In the genomic region with DNA sequence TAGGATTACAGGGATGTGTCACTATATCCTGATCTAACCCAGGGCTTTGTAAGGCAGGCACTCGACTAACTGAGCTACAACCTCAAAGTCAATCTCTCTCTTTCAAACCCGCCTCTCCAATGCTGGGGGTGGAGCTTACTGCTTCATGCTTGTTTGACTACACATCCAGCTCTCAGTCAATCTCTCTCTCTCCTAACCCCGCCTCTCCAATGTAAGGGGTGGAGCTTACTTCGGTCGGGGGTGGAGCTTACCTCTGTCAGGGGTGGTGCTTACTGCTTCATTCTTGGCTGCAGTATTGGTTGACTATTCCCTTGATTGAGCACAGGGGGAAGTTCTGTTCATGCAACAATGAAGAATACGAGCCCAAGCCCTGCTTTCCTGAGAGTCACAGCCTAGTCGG, we compare ENCODE assay signal across 12 mouse cellular contexts. TPM values are rescaled to one million over a fixed set of nuclear protein-coding genes. Genes with fewer than 3 reads are reported as not detected.
DNase-seq lines count a peak whose midpoint lies in the region; ATAC-seq and TF ChIP-seq lines count a peak whose summit lies in the region.
"Had no signal": no experiment of that assay in that cellular context is flagged by ENCODE, and none has a peak within 500 bp of the region (broad histone marks: within the 10 kb centered on the region; RNA-seq: fewer than 3 reads in every experiment).

No protein-coding gene starts in this region.

- H3K4me2 ChIP-seq in kidney, embryonic 14.5 days (replicated peaks; ENCODE audit: low read depth, low read length) = no peak overlapping the region
- no peak overlapping the region for H3K4me2 ChIP-seq in heart, embryonic 15.5 days
- H3K4me2 ChIP-seq in intestine, postnatal 0 days (replicated peaks; ENCODE audit: low read depth) = no peak overlapping the region
- no peak overlapping the region for H3K4me2 ChIP-seq in midbrain, postnatal 0 days (ENCODE audit: low read depth, low read length, poor library complexity, severe bottlenecking)

- H3K4me3 ChIP-seq in kidney, adult 2 months (ENCODE audit: insufficient read depth, low read depth, low read length) = no peak overlapping the region
- no peak overlapping the region for H3K4me3 ChIP-seq in kidney, embryonic 14.5 days (ENCODE audit: low read length)
- no peak overlapping the region for H3K4me3 ChIP-seq in heart, embryonic 15.5 days
- no peak overlapping the region for H3K4me3 ChIP-seq in intestine, postnatal 0 days (ENCODE audit: low read depth, low read length)
- no peak overlapping the region for H3K4me3 ChIP-seq in midbrain, postnatal 0 days (ENCODE audit: low read depth, low read length)
- H3K4me3 ChIP-seq: megakaryocyte, embryonic 14.5 days had no signal

- peaks cover 17% of the 10 kb centered on the region for H3K4me1 ChIP-seq in kidney, adult 2 months (ENCODE audit: control insufficient read depth, insufficient read depth, low read length)
- peaks cover 16% of the 10 kb centered on the region; the same call in 1 of the 2 replicates for H3K4me1 ChIP-seq in kidney, embryonic 14.5 days (ENCODE audit: control insufficient read depth, insufficient read depth, low read length)
- peaks cover 44% of the 10 kb centered on the region for H3K4me1 ChIP-seq in heart, embryonic 15.5 days (replicated peaks)
- 0 out of 2 replicates have a peak, but pooled peaks cover 3% of the 10 kb centered on the region for H3K4me1 ChIP-seq in intestine, postnatal 0 days (replicated peaks; ENCODE audit: control insufficient read depth, insufficient read depth, low read length)
- H3K4me1 ChIP-seq in midbrain, postnatal 0 days (ENCODE audit: insufficient read depth, low read length) = no peaks in the 10 kb centered on the region

- H3K9ac ChIP-seq in kidney, embryonic 14.5 days (ENCODE audit: low read depth, low read length) = no peak overlapping the region
- no peak overlapping the region for H3K9ac ChIP-seq in heart, embryonic 15.5 days
- no peak overlapping the region for H3K9ac ChIP-seq in intestine, postnatal 0 days (ENCODE audit: low read depth, low read length)
- no peak overlapping the region for H3K9ac ChIP-seq in midbrain, postnatal 0 days (replicated peaks; ENCODE audit: low read length, poor library complexity, severe bottlenecking)

- no peaks in the 10 kb centered on the region for H3K36me3 ChIP-seq in kidney, adult 2 months (ENCODE audit: control insufficient read depth, insufficient read depth, low read length)
- no peaks in the 10 kb centered on the region for H3K36me3 ChIP-seq in kidney, embryonic 14.5 days (ENCODE audit: control insufficient read depth, insufficient read depth, low read length)
- no peaks in the 10 kb centered on the region for H3K36me3 ChIP-seq in heart, embryonic 15.5 days
- no peaks in the 10 kb centered on the region for H3K36me3 ChIP-seq in intestine, postnatal 0 days (ENCODE audit: control insufficient read depth, insufficient read depth)
- no peaks in the 10 kb centered on the region for H3K36me3 ChIP-seq in midbrain, postnatal 0 days (ENCODE audit: insufficient read depth, low read length)

- no peak for ATAC-seq in kidney, embryonic 14.5 days (ENCODE audit: low FRiP score, low TSS enrichment)
- peak; percentile 36 for ATAC-seq in heart, embryonic 15.5 days (replicated peaks; ENCODE audit: insufficient number of reproducible peaks, insufficient read depth, low FRiP score, low read depth)
- ATAC-seq in intestine, postnatal 0 days = no peak
- ATAC-seq in midbrain, postnatal 0 days (ENCODE audit: low FRiP score) = no peak
- ATAC-seq: Patski had no signal

- peak; percentile 53 for DNase-seq in kidney, adult 2 months
- DNase-seq in MEL-GATA-1-ER (ENCODE audit: extremely low read depth, low read depth) = peak; percentile 63
- DNase-seq in mesoderm, embryonic 11.5 days (ENCODE audit: low read depth, low spot score) = peak; percentile 18
- no peak for DNase-seq in ovary, adult 18-20 months (ENCODE audit: low spot score)
- no peak for DNase-seq in midbrain, postnatal 0 days (ENCODE audit: low spot score)
- DNase-seq: right cerebral cortex, postnatal 4 days had no signal

- WGBS in kidney, adult 2 months = 60% methylated on average over 7 of the region's 7 CpGs
- WGBS in kidney, embryonic 14.5 days = 54% methylated on average over 7 of the region's 7 CpGs
- WGBS in heart, embryonic 15.5 days = 61% methylated on average over 7 of the region's 7 CpGs
- 63% methylated on average over 7 of the region's 7 CpGs for WGBS in intestine, postnatal 0 days
- 54% methylated on average over 7 of the region's 7 CpGs for WGBS in midbrain, postnatal 0 days

- TF ChIP-seq POLR2A in kidney, adult 2 months (IDR thresholded peaks at IDR 0.05; ENCODE audit: low read depth, low read length) = no peak

- no peak for TF ChIP-seq CTCF in kidney, adult 2 months (conservative IDR thresholded peaks at IDR 0.05; ENCODE audit: insufficient read depth, insufficient read length, low read depth, low read length)
- no peak for TF ChIP-seq CTCF in intestine, postnatal 0 days (IDR thresholded peaks at IDR 0.05; ENCODE audit: low read depth)
- no peak for TF ChIP-seq CTCF in midbrain, postnatal 0 days (IDR thresholded peaks at IDR 0.05)

- H3K9me3 ChIP-seq in kidney, embryonic 14.5 days (ENCODE audit: control insufficient read depth, low read length) = no peaks in the 10 kb centered on the region
- H3K9me3 ChIP-seq in heart, embryonic 15.5 days (replicated peaks) = no peaks in the 10 kb centered on the region
- no peaks in the 10 kb centered on the region for H3K9me3 ChIP-seq in intestine, postnatal 0 days (ENCODE audit: control insufficient read depth)
- no peaks in the 10 kb centered on the region for H3K9me3 ChIP-seq in midbrain, postnatal 0 days (ENCODE audit: low read length)
- H3K9me3 ChIP-seq: megakaryocyte, embryonic 14.5 days had no signal

- H3K27me3 ChIP-seq in kidney, adult 2 months (replicated peaks; ENCODE audit: control insufficient read depth, insufficient read depth, low read length) = no peaks in the 10 kb centered on the region
- H3K27me3 ChIP-seq in kidney, embryonic 14.5 days (ENCODE audit: control insufficient read depth, insufficient read depth, low read length) = no peaks in the 10 kb centered on the region
- no peaks in the 10 kb centered on the region for H3K27me3 ChIP-seq in heart, embryonic 15.5 days
- H3K27me3 ChIP-seq in intestine, postnatal 0 days (replicated peaks; ENCODE audit: control insufficient read depth, insufficient read depth, low read length) = no peaks in the 10 kb centered on the region
- no peaks in the 10 kb centered on the region for H3K27me3 ChIP-seq in midbrain, postnatal 0 days (ENCODE audit: insufficient read depth, low read length)
- H3K27me3 ChIP-seq: megakaryocyte, embryonic 14.5 days had no signal

- no peak overlapping the region for H3K27ac ChIP-seq in kidney, adult 2 months (ENCODE audit: insufficient read depth, low read depth, low read length)
- no peak overlapping the region for H3K27ac ChIP-seq in kidney, embryonic 14.5 days (ENCODE audit: low read depth, low read length)
- peak overlapping the region; percentile 71 for H3K27ac ChIP-seq in heart, embryonic 15.5 days
- no peak overlapping the region for H3K27ac ChIP-seq in intestine, postnatal 0 days (ENCODE audit: low read depth, low read length)
- H3K27ac ChIP-seq in midbrain, postnatal 0 days (ENCODE audit: low read depth, low read length) = no peak overlapping the region

RNA-seq across cellular contexts. Expression of gene Mtmr3, which starts 10.8 kb away (rescaled TPM):
- 30.4 and 31.8 TPM in 2 replicates for polyA plus RNA-seq in kidney, adult 2 months (2012; rRNA removed)
- 13.4 and 26.2 TPM in 2 replicates for polyA plus RNA-seq in kidney, embryonic 14.5 days (2014; fragmentation: Nextera tagmentation; extraction: Ambion mirVana)
- 18.9 and 24.1 TPM in 2 replicates for polyA plus RNA-seq in heart, embryonic 15.5 days (2015; fragmentation: Nextera tagmentation; extraction: Ambion mirVana)
- polyA plus RNA-seq in intestine, postnatal 0 days (2015; fragmentation: Nextera tagmentation; extraction: Ambion mirVana) = 9.8 and 10.0 TPM in 2 replicates
- 93.5 and 99.1 TPM in 2 replicates for total RNA-seq in midbrain, postnatal 0 days (2014; rRNA removed)
- polyA plus RNA-seq in midbrain, postnatal 0 days (2015; fragmentation: Nextera tagmentation; extraction: Ambion mirVana) = 25.8 and 28.5 TPM in 2 replicates

RNA-seq across cellular contexts. Expression of gene Gm11032, which starts 14.5 kb away (rescaled TPM):
- not detected in 2 replicates for polyA plus RNA-seq in kidney, adult 2 months (2012; rRNA removed)
- not detected in 2 replicates for polyA plus RNA-seq in kidney, embryonic 14.5 days (2014; fragmentation: Nextera tagmentation; extraction: Ambion mirVana)
- not detected in 2 replicates for polyA plus RNA-seq in heart, embryonic 15.5 days (2015; fragmentation: Nextera tagmentation; extraction: Ambion mirVana)
- not detected in 2 replicates for polyA plus RNA-seq in intestine, postnatal 0 days (2015; fragmentation: Nextera tagmentation; extraction: Ambion mirVana)
- total RNA-seq in midbrain, postnatal 0 days (2014; rRNA removed) = not detected in 2 replicates
- not detected in 2 replicates for polyA plus RNA-seq in midbrain, postnatal 0 days (2015; fragmentation: Nextera tagmentation; extraction: Ambion mirVana)
- total RNA-seq: layer of hippocampus, adult 8-10 months had no signal
- polyA plus RNA-seq: Patski had no signal

RNA-seq across cellular contexts. Expression of gene Ascc2, which starts 32.1 kb away (rescaled TPM):
- polyA plus RNA-seq in kidney, adult 2 months (2012; rRNA removed) = 17.7 and 18.0 TPM in 2 replicates
- 20.9 and 36.2 TPM in 2 replicates for polyA plus RNA-seq in kidney, embryonic 14.5 days (2014; fragmentation: Nextera tagmentation; extraction: Ambion mirVana)
- 17.7 and 23.3 TPM in 2 replicates for polyA plus RNA-seq in heart, embryonic 15.5 days (2015; fragmentation: Nextera tagmentation; extraction: Ambion mirVana)
- polyA plus RNA-seq in intestine, postnatal 0 days (2015; fragmentation: Nextera tagmentation; extraction: Ambion mirVana) = 17.1 and 18.1 TPM in 2 replicates
- 15.5 and 15.8 TPM in 2 replicates for total RNA-seq in midbrain, postnatal 0 days (2014; rRNA removed)
- 14.8 and 15.6 TPM in 2 replicates for polyA plus RNA-seq in midbrain, postnatal 0 days (2015; fragmentation: Nextera tagmentation; extraction: Ambion mirVana)

Comparison
In these comparisons a context has a peak if more than half of its experiments do, and no peak if none do; other contexts are left out.
1. DNase-seq: peak in kidney, adult 2 months (single experiment), MEL-GATA-1-ER (single experiment) and mesoderm, embryonic 11.5 days (single experiment); none in ovary, adult 18-20 months (single experiment) and midbrain, postnatal 0 days (single experiment).